Mouse (Mus musculus): ENCODE data around the gene Gtf2ird2. TPM values are rescaled to one million over a fixed set of nuclear protein-coding genes. Genes with fewer than 3 reads are reported as not detected.

Gtf2ird2 gene
- polyA plus RNA-seq, 1 experiment: 17.6 TPM

DNA sequence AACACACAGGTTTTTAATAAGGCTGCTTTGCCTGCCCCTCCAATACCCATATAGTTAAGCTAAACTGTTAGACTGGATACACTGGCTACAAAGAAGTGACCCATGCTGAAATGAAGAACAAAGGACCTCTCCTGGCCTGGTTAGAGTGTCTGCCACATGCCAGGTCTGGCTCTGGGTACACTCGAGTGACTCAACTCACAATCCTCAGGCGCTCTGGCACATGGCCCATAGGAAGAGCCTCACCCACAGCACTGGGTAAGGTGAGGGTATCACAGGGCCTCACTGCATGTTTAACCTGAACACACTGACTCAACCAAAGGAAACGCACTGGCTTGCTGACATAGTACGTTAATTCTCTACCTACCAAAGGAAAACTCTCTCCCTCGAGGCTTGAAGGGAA, 62.3 kb downstream of the Gtf2ird2 start:
- Histone ChIP-seq H3K27ac (ENCODE audit: insufficient read depth, low read length) (no peak overlapping the region), H3K4me1 (ENCODE audit: control insufficient read depth, insufficient read depth, low read length) (no peaks in the 10 kb centered on the region), H3K4me3 (replicated peaks; ENCODE audit: insufficient read depth, low read depth, low read length) (no peak overlapping the region), H3K27me3 (ENCODE audit: control insufficient read depth, insufficient read depth, low read length) (no peaks in the 10 kb centered on the region)
- WGBS: 70% methylated on average over 5 of the region's 5 CpGs
- DNase-seq: peak in 1 of 2 experiments; percentile 48
- TF ChIP-seq CTCF (IDR thresholded peaks at IDR 0.05; ENCODE audit: borderline replicate concordance, insufficient read depth, low read depth, low read length) (no peak), POLR2A (IDR thresholded peaks at IDR 0.05; ENCODE audit: borderline replicate concordance, insufficient read depth, low read length) (no peak)

DNA sequence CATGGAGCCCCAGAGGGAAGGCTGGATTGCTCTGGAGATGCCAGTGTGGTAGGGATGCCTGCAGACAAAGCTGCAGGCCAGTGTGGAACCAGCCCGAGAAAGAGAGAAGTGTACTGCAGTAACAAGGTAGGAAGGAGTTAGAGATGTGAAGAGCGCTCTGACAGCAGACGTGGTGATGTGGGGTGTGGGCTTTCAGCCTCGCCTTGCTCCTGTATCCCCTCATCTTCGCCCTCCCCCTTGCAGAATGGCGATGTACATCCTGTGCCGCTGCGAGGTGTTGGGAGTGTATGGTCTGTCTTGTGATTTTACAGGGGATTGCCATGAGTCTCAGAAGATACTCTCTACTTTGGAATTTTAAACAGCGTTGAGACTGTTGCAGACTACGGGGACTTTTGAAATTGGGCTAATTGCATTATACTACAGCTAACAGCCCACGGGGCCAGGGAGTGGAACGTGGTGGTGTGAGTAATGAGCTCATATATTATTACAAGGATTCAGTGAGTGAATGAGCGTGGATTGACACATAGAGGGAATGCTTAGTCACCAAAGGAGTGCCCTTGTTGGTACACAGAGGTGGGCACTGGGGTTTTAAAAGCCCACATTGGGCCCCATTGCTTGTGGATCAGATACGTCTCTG, 64.9 kb downstream of the Gtf2ird2 start:
- Histone ChIP-seq H3K4me3 (replicated peaks; ENCODE audit: insufficient read depth, low read depth, low read length) (no peak overlapping the region), H3K27me3 (ENCODE audit: control insufficient read depth, insufficient read depth, low read length) (no peaks in the 10 kb centered on the region), H3K27ac (ENCODE audit: insufficient read depth, low read length) (no peak overlapping the region), H3K4me1 (ENCODE audit: control insufficient read depth, insufficient read depth, low read length) (no peaks in the 10 kb centered on the region)
- 93% methylated on average over 14 of the region's 14 CpGs for WGBS
- TF ChIP-seq POLR2A (IDR thresholded peaks at IDR 0.05; ENCODE audit: borderline replicate concordance, insufficient read depth, low read length) (no peak), CTCF (IDR thresholded peaks at IDR 0.05; ENCODE audit: borderline replicate concordance, insufficient read depth, low read depth, low read length) (no peak)
- no peak for DNase-seq

DNA sequence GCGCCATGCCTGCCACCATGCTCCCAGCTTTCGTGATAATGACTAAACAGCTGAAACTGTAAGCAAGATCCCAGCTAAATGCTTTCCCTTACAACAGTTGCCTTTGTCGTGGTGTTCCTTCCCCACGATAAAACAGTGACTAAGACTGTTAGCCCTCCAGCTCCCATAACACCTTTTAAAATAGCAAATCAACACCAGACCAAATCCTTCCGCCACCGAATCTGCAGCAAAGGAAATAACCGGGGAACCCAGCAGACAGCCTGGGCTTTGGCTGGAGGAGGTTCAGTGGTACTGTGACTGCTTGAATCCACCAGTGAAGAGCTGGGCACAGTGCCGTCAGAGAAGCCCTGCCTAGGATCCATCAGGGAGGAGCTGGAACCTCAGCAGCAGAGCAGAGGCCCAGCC, 65.4 kb downstream of the Gtf2ird2 start:
- H3K27ac ChIP-seq (ENCODE audit: insufficient read depth, low read length): no peak overlapping the region
- WGBS: 83% methylated on average over 8 of the region's 8 CpGs
- no peaks in the 10 kb centered on the region for H3K4me1 ChIP-seq (ENCODE audit: control insufficient read depth, insufficient read depth, low read length)
- H3K27me3 ChIP-seq (ENCODE audit: control insufficient read depth, insufficient read depth, low read length): no peaks in the 10 kb centered on the region
- H3K4me3 ChIP-seq (replicated peaks; ENCODE audit: insufficient read depth, low read depth, low read length): no peak overlapping the region
- no peak for DNase-seq
- no peak for TF ChIP-seq CTCF (IDR thresholded peaks at IDR 0.05; ENCODE audit: borderline replicate concordance, insufficient read depth, low read depth, low read length)

DNA sequence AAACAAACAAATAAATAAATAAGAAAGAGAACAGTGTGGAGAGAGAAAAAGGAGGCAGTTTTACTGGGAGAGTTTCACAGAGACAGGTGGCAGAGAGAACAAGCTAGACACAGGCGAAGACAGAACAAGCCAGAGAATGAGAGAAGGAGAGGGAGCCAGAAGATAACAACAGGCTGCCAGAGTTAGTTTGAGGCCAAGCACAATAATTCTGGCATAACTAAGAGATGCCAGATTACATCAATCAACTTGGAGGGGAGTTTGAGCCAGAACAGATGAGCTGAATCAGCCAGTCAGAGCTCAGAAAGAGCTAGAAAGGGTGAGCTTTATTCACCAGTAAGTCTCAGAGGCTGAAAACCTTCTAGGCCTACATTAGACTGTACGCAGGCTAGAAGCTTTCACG, 66.8 kb downstream of the Gtf2ird2 start:
- H3K27me3 ChIP-seq (ENCODE audit: control insufficient read depth, insufficient read depth, low read length): no peaks in the 10 kb centered on the region
- 69% methylated on average over 3 of the region's 3 CpGs for WGBS
- no peaks in the 10 kb centered on the region for H3K4me1 ChIP-seq (ENCODE audit: control insufficient read depth, insufficient read depth, low read length)
- TF ChIP-seq POLR2A (IDR thresholded peaks at IDR 0.05; ENCODE audit: borderline replicate concordance, insufficient read depth, low read length) (no peak), CTCF (IDR thresholded peaks at IDR 0.05; ENCODE audit: borderline replicate concordance, insufficient read depth, low read depth, low read length) (no peak)
- no peak for DNase-seq
- no peak overlapping the region for H3K27ac ChIP-seq (ENCODE audit: insufficient read depth, low read length)
- H3K4me3 ChIP-seq (replicated peaks; ENCODE audit: insufficient read depth, low read depth, low read length): no peak overlapping the region

DNA sequence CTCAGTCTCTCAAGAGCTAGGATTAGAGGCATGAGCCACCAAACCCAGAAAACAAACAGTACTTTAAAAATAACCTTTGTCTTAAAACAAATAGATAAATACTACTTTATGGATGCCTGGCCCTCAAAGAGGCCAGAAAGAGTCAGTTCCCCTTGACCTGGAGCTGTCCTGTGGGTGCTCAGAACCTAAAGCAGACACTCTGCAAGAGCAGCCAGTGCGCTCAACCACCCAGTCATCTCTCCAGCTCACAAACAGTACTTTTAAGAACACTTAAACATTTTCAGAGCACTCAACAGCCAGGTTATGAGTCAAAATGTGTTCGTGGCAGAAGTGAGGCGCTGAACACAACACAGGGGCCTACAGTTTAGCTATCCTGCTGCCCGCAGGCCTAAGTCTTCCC, 67.3 kb downstream of the Gtf2ird2 start:
- Histone ChIP-seq H3K4me1 (ENCODE audit: control insufficient read depth, insufficient read depth, low read length) (no peaks in the 10 kb centered on the region), H3K4me3 (replicated peaks; ENCODE audit: insufficient read depth, low read depth, low read length) (no peak overlapping the region), H3K27me3 (ENCODE audit: control insufficient read depth, insufficient read depth, low read length) (no peaks in the 10 kb centered on the region), H3K27ac (ENCODE audit: insufficient read depth, low read length) (no peak overlapping the region)
- no peak for DNase-seq
- TF ChIP-seq CTCF (IDR thresholded peaks at IDR 0.05; ENCODE audit: borderline replicate concordance, insufficient read depth, low read depth, low read length) (no peak), POLR2A (IDR thresholded peaks at IDR 0.05; ENCODE audit: borderline replicate concordance, insufficient read depth, low read length) (no peak)
- over 99% methylated on average over 4 of the region's 4 CpGs for WGBS

DNA sequence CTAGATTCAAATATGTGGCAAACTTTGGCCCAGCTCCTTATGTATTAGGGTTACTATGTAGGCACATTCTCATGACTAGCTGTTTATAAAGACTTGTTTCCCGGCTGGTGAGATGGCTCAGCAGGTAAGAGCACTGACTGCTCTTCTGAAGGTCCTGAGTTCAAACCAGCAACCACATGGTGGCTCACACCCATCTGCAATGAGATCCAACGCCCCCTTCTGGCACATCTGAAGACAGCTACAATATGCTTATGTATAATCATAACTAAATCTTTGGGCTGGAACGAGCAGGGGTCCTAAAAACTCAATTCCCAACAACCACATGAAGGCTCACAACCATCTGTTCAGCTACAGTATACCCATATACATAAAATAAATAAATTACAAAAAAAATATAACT, 70.0 kb downstream of the Gtf2ird2 start:
- Histone ChIP-seq H3K4me1 (ENCODE audit: control insufficient read depth, insufficient read depth, low read length) (no peaks in the 10 kb centered on the region), H3K4me3 (replicated peaks; ENCODE audit: insufficient read depth, low read depth, low read length) (no peak overlapping the region), H3K27ac (ENCODE audit: insufficient read depth, low read length) (no peak overlapping the region), H3K27me3 (ENCODE audit: control insufficient read depth, insufficient read depth, low read length) (no peaks in the 10 kb centered on the region)
- DNase-seq: no peak
- TF ChIP-seq CTCF (IDR thresholded peaks at IDR 0.05; ENCODE audit: borderline replicate concordance, insufficient read depth, low read depth, low read length): no peak
- TF ChIP-seq POLR2A (IDR thresholded peaks at IDR 0.05; ENCODE audit: borderline replicate concordance, insufficient read depth, low read length): no peak
- 63% methylated on average over 3 of the region's 3 CpGs for WGBS

DNA sequence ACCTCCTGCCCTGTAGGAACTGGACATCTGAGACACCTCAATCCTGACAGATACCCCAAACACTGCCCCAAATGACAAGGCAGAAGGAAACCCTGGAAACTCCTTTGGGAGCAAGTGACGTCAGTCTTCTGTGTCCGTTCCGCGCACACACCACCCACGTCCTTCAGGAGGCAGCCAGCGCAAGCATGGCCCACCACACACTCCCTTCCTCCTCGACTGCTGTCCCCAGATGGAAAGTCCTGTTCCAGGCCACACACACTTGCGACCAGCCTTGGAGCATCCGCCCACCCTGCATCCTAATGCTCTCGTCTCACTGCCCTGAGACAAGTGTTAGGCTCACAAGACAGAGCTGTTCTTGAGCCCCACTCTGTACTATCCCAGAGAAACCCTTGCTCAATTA, 71.5 kb downstream of the Gtf2ird2 start:
- H3K4me1 ChIP-seq (ENCODE audit: control insufficient read depth, insufficient read depth, low read length): peaks cover 4% of the 10 kb centered on the region
- no peaks in the 10 kb centered on the region for H3K27me3 ChIP-seq (ENCODE audit: control insufficient read depth, insufficient read depth, low read length)
- DNase-seq: no peak
- TF ChIP-seq POLR2A (IDR thresholded peaks at IDR 0.05; ENCODE audit: borderline replicate concordance, insufficient read depth, low read length) (no peak), CTCF (IDR thresholded peaks at IDR 0.05; ENCODE audit: borderline replicate concordance, insufficient read depth, low read depth, low read length) (no peak)
- no peak overlapping the region for H3K4me3 ChIP-seq (replicated peaks; ENCODE audit: insufficient read depth, low read depth, low read length)
- 91% methylated on average over 10 of the region's 10 CpGs for WGBS
- H3K27ac ChIP-seq (ENCODE audit: insufficient read depth, low read length): no peak overlapping the region

DNA sequence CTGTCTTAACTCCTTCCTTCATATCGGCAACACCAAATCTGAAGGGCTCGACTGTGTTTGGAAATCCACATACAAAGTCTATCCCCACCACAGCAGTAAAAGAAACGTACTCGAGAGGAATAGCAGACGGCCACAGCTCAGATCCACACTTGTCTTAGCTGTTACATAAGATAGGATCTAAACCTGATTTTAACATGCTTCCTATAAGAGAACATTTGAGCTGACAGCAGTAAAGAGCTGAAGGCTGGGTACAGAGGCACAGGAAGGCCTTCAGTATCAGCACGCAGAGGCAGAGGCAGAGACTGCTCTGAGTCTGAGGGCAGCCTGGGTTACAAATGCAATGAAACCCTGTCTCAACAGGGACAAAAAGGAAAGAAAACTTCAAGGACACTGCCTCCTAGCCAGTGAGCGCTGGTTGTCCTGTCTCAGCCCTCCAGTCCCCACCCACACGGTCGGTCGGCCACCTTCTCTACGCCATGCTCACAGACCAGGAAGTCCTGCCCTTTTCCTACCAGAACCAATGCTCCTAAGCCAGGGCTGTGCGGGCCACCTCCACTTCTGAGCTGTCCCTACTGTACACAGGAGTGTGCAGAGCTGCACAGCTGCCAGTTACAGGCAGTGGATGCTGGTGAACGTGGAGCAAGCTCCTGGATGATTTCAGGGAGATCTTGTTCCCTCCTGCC, 73.7 kb downstream of the Gtf2ird2 start:
- TF ChIP-seq CTCF (IDR thresholded peaks at IDR 0.05; ENCODE audit: borderline replicate concordance, insufficient read depth, low read depth, low read length) (no peak), POLR2A (IDR thresholded peaks at IDR 0.05; ENCODE audit: borderline replicate concordance, insufficient read depth, low read length) (no peak)
- no peak overlapping the region for H3K4me3 ChIP-seq (replicated peaks; ENCODE audit: insufficient read depth, low read depth, low read length)
- H3K4me1 ChIP-seq (ENCODE audit: control insufficient read depth, insufficient read depth, low read length): peaks cover 12% of the 10 kb centered on the region
- no peak for DNase-seq
- WGBS: 91% methylated on average over 13 of the region's 13 CpGs
- no peaks in the 10 kb centered on the region for H3K27me3 ChIP-seq (ENCODE audit: control insufficient read depth, insufficient read depth, low read length)
- no peak overlapping the region for H3K27ac ChIP-seq (ENCODE audit: insufficient read depth, low read length)
